ENCODE assay signal across 1 mouse cellular context in the genomic region with DNA sequence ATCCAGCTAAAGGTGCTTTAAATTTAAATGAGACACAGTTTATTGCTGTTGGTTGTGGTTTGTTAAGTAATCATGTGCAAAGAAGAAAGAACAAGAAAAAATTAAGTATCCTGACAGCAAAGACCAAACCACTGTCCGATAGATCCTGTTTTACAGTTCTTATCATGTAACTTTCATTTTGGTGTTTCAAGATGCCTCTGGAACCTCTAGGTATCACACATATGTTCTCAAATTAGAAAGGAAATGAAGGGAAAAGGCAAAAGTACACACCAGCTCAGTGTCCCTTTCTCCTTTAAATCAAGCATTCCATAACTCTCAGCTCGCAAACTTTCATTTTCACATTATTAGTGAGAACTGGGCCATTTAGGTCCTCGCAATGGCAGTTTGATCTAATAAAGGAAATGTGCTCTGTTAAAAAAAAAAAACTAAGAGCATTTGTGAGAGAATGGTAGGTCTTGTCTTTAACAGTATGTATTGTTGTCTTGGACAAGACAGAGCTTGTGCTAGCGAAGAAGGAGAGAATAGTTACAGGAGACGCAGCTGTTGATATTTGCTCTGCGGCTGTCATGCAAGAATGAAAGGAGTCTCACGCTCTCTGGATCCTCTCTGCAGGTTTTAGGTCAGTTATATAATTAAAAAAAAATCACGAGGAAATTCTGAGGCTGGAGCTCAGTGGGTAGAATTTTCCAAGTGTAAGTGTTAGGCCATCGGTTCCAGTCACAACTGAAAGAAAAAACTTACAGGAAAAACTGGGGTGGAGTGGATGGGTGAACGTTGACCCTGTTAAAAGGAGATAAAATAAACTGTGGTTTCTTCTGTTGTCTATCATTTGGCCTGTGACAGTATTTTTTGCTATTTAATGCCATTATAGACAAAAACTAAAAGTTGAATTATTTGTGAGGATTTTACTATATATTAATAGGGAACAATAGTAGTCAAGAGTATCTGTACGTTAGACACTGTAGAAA.
TF ChIP-seq lines count a peak whose summit lies in the region.

No protein-coding gene starts in this region.

TF ChIP-seq in MEL, 35 proteins besides CTCF, POLR2A, EP300 and RAD21 (continued from another document):
- TF ChIP-seq USF2 (IDR thresholded peaks at IDR 0.05; ENCODE audit: borderline replicate concordance in 1 of 2, insufficient read depth in 1 of 2, low read depth in 1 of 2, low read length in 2 of 2): no peak
- TF ChIP-seq MYC (IDR thresholded peaks at IDR 0.05; ENCODE audit: low read depth, low read length): 0 out of 2 replicates have a peak, but pooled peaks have one; percentile 25
- TF ChIP-seq MAFK (IDR thresholded peaks at IDR 0.05; ENCODE audit: borderline replicate concordance, low read depth, low read length): no peak
- TF ChIP-seq POLR2AphosphoS5 (IDR thresholded peaks at IDR 0.05; ENCODE audit: borderline replicate concordance, low read depth, low read length): no peak
- TF ChIP-seq E2F4 (IDR thresholded peaks at IDR 0.05; ENCODE audit: borderline replicate concordance, low read depth, low read length): no peak
- peak; percentile 54 for TF ChIP-seq MXI1 (IDR thresholded peaks at IDR 0.05; ENCODE audit: low read depth, low read length)
- TF ChIP-seq MYB (IDR thresholded peaks at IDR 0.05; ENCODE audit: low read depth, low read length): peak; percentile 88
- TF ChIP-seq JUND (IDR thresholded peaks at IDR 0.05; ENCODE audit: low read depth, low read length): no peak
- TF ChIP-seq NRF1 (IDR thresholded peaks at IDR 0.05; ENCODE audit: insufficient read depth, low read depth, low read length, poor library complexity, severe bottlenecking): no peak
- no peak for TF ChIP-seq KAT2A (conservative IDR thresholded peaks at IDR 0.05; ENCODE audit: low read depth, low read length)
- 0 out of 2 replicates have a peak, but pooled peaks have one; percentile 11 for TF ChIP-seq RCOR1 (IDR thresholded peaks at IDR 0.05; ENCODE audit: low read depth, low read length)
- no peak for TF ChIP-seq BHLHE40 (IDR thresholded peaks at IDR 0.05; ENCODE audit: borderline replicate concordance, low read depth, low read length)
- no peak for TF ChIP-seq MAZ (IDR thresholded peaks at IDR 0.05; ENCODE audit: low read depth, low read length)
- no peak for TF ChIP-seq ZMIZ1 (IDR thresholded peaks at IDR 0.05; ENCODE audit: low read depth, low read length)
- no peak for TF ChIP-seq UBTF (IDR thresholded peaks at IDR 0.05; ENCODE audit: borderline replicate concordance, insufficient read depth, low read depth, low read length)
- TF ChIP-seq ZC3H11A (IDR thresholded peaks at IDR 0.05; ENCODE audit: low read depth, low read length): no peak
- TF ChIP-seq GABPA (IDR thresholded peaks at IDR 0.05; ENCODE audit: low read depth, low read length): no peak
- TF ChIP-seq TBP (IDR thresholded peaks at IDR 0.05; ENCODE audit: low read depth, low read length): peak; percentile 41; the same call in 1 of the 2 replicates
- no peak for TF ChIP-seq SMC3 (IDR thresholded peaks at IDR 0.05; ENCODE audit: low read depth, low read length)
- TF ChIP-seq TAL1 (IDR thresholded peaks at IDR 0.05; ENCODE audit: low read length): peak; percentile 46; the same call in 1 of the 2 replicates
TF ChIP-seq in MEL: peak in this region for 13.
